Mouse (Mus musculus) stomach, embryonic 15.5 days (tissue): ENCODE measurements around the gene Cd7. TPM values are rescaled to one million over a fixed set of nuclear protein-coding genes. Genes with fewer than 3 reads are reported as not detected.

Experiments used
- ATAC-seq: fragments of 200-750 bp; cut with Nextera tagmentation; 2 replicates; pipeline ENCODE4 v1.8.0; 2017; ENCODE audit warnings: low read depth, moderate number of reproducible peaks, moderate TSS enrichment; ENCODE audit not compliant: insufficient read depth, low FRiP score
- H3K27ac ChIP-seq: fragments of 300-500 bp; sonication (generic); 2 replicates; pipeline ENCODE4 v1.5.1; 2015; ENCODE audit warnings: mild to moderate bottlenecking, inconsistent platforms
- H3K27me3 ChIP-seq: fragments of 300-500 bp; sonication (generic); replicated peaks from 2 replicates; pipeline ENCODE4 v1.6.1; 2015; ENCODE audit warnings: inconsistent platforms
- H3K36me3 ChIP-seq: fragments of 300-500 bp; sonication (generic); 2 replicates; pipeline ENCODE4 v1.6.1; 2015; ENCODE audit warnings: inconsistent platforms
- H3K4me1 ChIP-seq: fragments of 300-500 bp; sonication (generic); 2 replicates; pipeline ENCODE4 v1.6.1; 2015; ENCODE audit warnings: inconsistent platforms
- H3K4me2 ChIP-seq: fragments of 300-500 bp; sonication (generic); 2 replicates; pipeline ENCODE4 v1.6.1; 2015; ENCODE audit warnings: mild to moderate bottlenecking, inconsistent platforms
- H3K4me3 ChIP-seq: fragments of 300-500 bp; sonication (generic); replicated peaks from 2 replicates; pipeline ENCODE4 v1.5.1; 2015; ENCODE audit warnings: inconsistent platforms
- H3K9ac ChIP-seq: fragments of 300-500 bp; sonication (generic); 2 replicates; pipeline ENCODE4 v1.6.1; 2015; ENCODE audit warnings: inconsistent platforms
- H3K9me3 ChIP-seq: fragments of 300-500 bp; sonication (generic); 2 replicates; pipeline ENCODE4 v1.6.1; 2016; ENCODE audit warnings: inconsistent platforms
- WGBS: fragments of 180-500 bp; shearing (Covaris S2); methylation state at CpG from one replicate; pipeline ENCODE4 v1.1.7; 2015; 5-methylcytosine and 5-hydroxymethylcytosine counted together
- polyA plus RNA-seq: library from polyadenylated mRNA; unstranded; fragments of >200 nt; fragmentation: Nextera tagmentation; extraction: Ambion mirVana; gene quantifications from 2 replicates; pipeline ENCODE4 v1.2.1, GENCODE M21; 2015

Gene Cd7
- polyA plus RNA-seq, 1 experiment from 2014 or later, result 3.3 TPM

GRCm38 (mm10) chr11:121013656-121014055 is 25.6 kb downstream of the Cd7 start:
- H3K27ac ChIP-seq, result no peak overlapping the region
- H3K27me3 ChIP-seq, result no peaks in the 10 kb centered on the region
- H3K4me3 ChIP-seq, result no peak overlapping the region
- no peak overlapping the region for H3K4me2 ChIP-seq
- no peaks in the 10 kb centered on the region for H3K36me3 ChIP-seq
- peaks cover 8% of the 10 kb centered on the region for H3K4me1 ChIP-seq
- WGBS, result 75% methylated on average over 7 of the region's 7 CpGs
- H3K9me3 ChIP-seq, result no peaks in the 10 kb centered on the region
- no peak overlapping the region for H3K9ac ChIP-seq
- no peak for ATAC-seq

- no peak overlapping the region for H3K4me2 ChIP-seq
- 90% methylated on average over 3 of the region's 3 CpGs for WGBS
- no peak overlapping the region for H3K4me3 ChIP-seq
- peaks cover 3% of the 10 kb centered on the region; the same call in 1 of the 2 replicates for H3K4me1 ChIP-seq
- no peak overlapping the region for H3K9ac ChIP-seq
- no peaks in the 10 kb centered on the region for H3K9me3 ChIP-seq
- H3K27me3 ChIP-seq, result no peaks in the 10 kb centered on the region
- no peaks in the 10 kb centered on the region for H3K36me3 ChIP-seq
- no peak overlapping the region for H3K27ac ChIP-seq
- no peak for ATAC-seq
Measured at GRCm38 (mm10) chr11:121010044-121010755, 29.0 kb downstream of the Cd7 start.

- ATAC-seq, result no peak
- 63% methylated on average over 6 of the region's 6 CpGs for WGBS
- Histone ChIP-seq H3K4me1 (0 out of 2 replicates have a peak, but pooled peaks cover 2% of the 10 kb centered on the region), H3K9me3 (no peaks in the 10 kb centered on the region), H3K4me3 (no peak overlapping the region), H3K9ac (no peak overlapping the region), H3K36me3 (no peaks in the 10 kb centered on the region), H3K27me3 (no peaks in the 10 kb centered on the region), H3K27ac (no peak overlapping the region), H3K4me2 (no peak overlapping the region)
Measured at GRCm38 (mm10) chr11:121006184-121006583, 33.0 kb downstream of the Cd7 start.

- Histone ChIP-seq H3K27me3 (no peaks in the 10 kb centered on the region), H3K9ac (no peak overlapping the region), H3K36me3 (no peaks in the 10 kb centered on the region), H3K27ac (no peak overlapping the region), H3K4me3 (no peak overlapping the region), H3K4me2 (no peak overlapping the region), H3K9me3 (no peaks in the 10 kb centered on the region), H3K4me1 (0 out of 2 replicates have a peak, but pooled peaks cover 2% of the 10 kb centered on the region)
- 46% methylated on average over 5 of the region's 5 CpGs for WGBS
- ATAC-seq, result no peak
Measured at GRCm38 (mm10) chr11:121004281-121004680, 34.9 kb downstream of the Cd7 start.

- H3K9ac ChIP-seq, result no peak overlapping the region
- WGBS, result 27% methylated on average over 4 of the region's 4 CpGs
Measured at GRCm38 (mm10) chr11:121001966-121002365, 37.3 kb downstream of the Cd7 start.

GRCm38 (mm10) chr11:120994741-120995140 is 44.5 kb downstream of the Cd7 start:
- 70% methylated on average over 6 of the region's 6 CpGs for WGBS
- Histone ChIP-seq H3K9ac (no peak overlapping the region), H3K27ac (no peak overlapping the region), H3K4me2 (no peak overlapping the region), H3K4me3 (no peak overlapping the region), H3K4me1 (peaks cover 17% of the 10 kb centered on the region), H3K27me3 (no peaks in the 10 kb centered on the region), H3K9me3 (no peaks in the 10 kb centered on the region), H3K36me3 (no peaks in the 10 kb centered on the region)
- no peak for ATAC-seq

More at GRCm38 (mm10) chr11:121001966-121002365, 37.3 kb downstream of the Cd7 start:
- H3K9me3 ChIP-seq, result no peaks in the 10 kb centered on the region
- H3K27me3 ChIP-seq, result no peaks in the 10 kb centered on the region
- H3K4me3 ChIP-seq, result no peak overlapping the region
- no peak overlapping the region for H3K4me2 ChIP-seq
- no peak overlapping the region for H3K27ac ChIP-seq
- H3K4me1 ChIP-seq, result 0 out of 2 replicates have a peak, but pooled peaks cover 2% of the 10 kb centered on the region
- no peaks in the 10 kb centered on the region for H3K36me3 ChIP-seq
- no peak for ATAC-seq

GRCm38 (mm10) chr11:120993586-120993985 is 45.6 kb downstream of the Cd7 start:
- H3K9me3 ChIP-seq, result no peaks in the 10 kb centered on the region
- no peak for ATAC-seq
- 73% methylated on average over 5 of the region's 5 CpGs for WGBS

GRCm38 (mm10) chr11:120993080-120993479 is 46.1 kb downstream of the Cd7 start:
- Histone ChIP-seq H3K4me1 (peaks cover 34% of the 10 kb centered on the region), H3K27ac (no peak overlapping the region), H3K4me3 (no peak overlapping the region), H3K9ac (no peak overlapping the region), H3K9me3 (no peaks in the 10 kb centered on the region), H3K36me3 (no peaks in the 10 kb centered on the region), H3K4me2 (no peak overlapping the region), H3K27me3 (no peaks in the 10 kb centered on the region)
- WGBS, result 98% methylated on average over 3 of the region's 3 CpGs
- no peak for ATAC-seq

More at GRCm38 (mm10) chr11:120993586-120993985, 45.6 kb downstream of the Cd7 start:
- H3K4me1 ChIP-seq, result peaks cover 29% of the 10 kb centered on the region
- no peaks in the 10 kb centered on the region for H3K27me3 ChIP-seq
- no peaks in the 10 kb centered on the region for H3K36me3 ChIP-seq
- H3K4me2 ChIP-seq, result no peak overlapping the region
- no peak overlapping the region for H3K4me3 ChIP-seq
- H3K27ac ChIP-seq, result no peak overlapping the region
- H3K9ac ChIP-seq, result no peak overlapping the region

GRCm38 (mm10) chr11:120991791-120992190 is 47.4 kb downstream of the Cd7 start:
- peaks cover 38% of the 10 kb centered on the region for H3K4me1 ChIP-seq
- no peaks in the 10 kb centered on the region for H3K36me3 ChIP-seq
- peak overlapping the region; percentile 100 for H3K4me3 ChIP-seq
- H3K27ac ChIP-seq, result peak overlapping the region; percentile 95
- H3K9ac ChIP-seq, result peak overlapping the region; percentile 30; the same call in 1 of the 2 replicates
- no peaks in the 10 kb centered on the region for H3K9me3 ChIP-seq
- H3K4me2 ChIP-seq, result peak overlapping the region; percentile 87
- H3K27me3 ChIP-seq, result no peaks in the 10 kb centered on the region
- 64% methylated on average over 3 of the region's 3 CpGs for WGBS
- ATAC-seq, result no peak

GRCm38 (mm10) chr11:120990951-120991526 is 48.2 kb downstream of the Cd7 start, which contains the start of gene Csnk1d:
TSS of gene Csnk1d (minus strand) at chr11:120991330.
- Histone ChIP-seq H3K4me3 (peak within 1 kb of the TSS; percentile 100), H3K27me3 (no peaks in the 10 kb centered on the region), H3K4me1 (peaks cover 38% of the 10 kb centered on the region), H3K4me2 (peak within 1 kb of the TSS; percentile 87), H3K9ac (peak within 1 kb of the TSS; percentile 100), H3K9me3 (no peaks in the 10 kb centered on the region), H3K27ac (peak within 1 kb of the TSS; percentile 95), H3K36me3 (no peaks in the 10 kb centered on the region)
- under 1% methylated on average over 59 of the region's 59 CpGs for WGBS
- ATAC-seq, result peak; percentile 80

GRCm38 (mm10) chr11:120990126-120990781 is 49.0 kb downstream of the Cd7 start:
- no peak; the same call in 1 of the 2 replicates for ATAC-seq
- Histone ChIP-seq H3K9me3 (no peaks in the 10 kb centered on the region), H3K4me3 (peak overlapping the region; percentile 100), H3K36me3 (no peaks in the 10 kb centered on the region), H3K4me1 (peaks cover 38% of the 10 kb centered on the region), H3K27me3 (no peaks in the 10 kb centered on the region), H3K9ac (peak overlapping the region; percentile 100), H3K27ac (peak overlapping the region; percentile 95), H3K4me2 (peak overlapping the region; percentile 87)
- 2% methylated on average over 26 of the region's 35 CpGs for WGBS

- Histone ChIP-seq H3K4me3 (peak overlapping the region; percentile 100), H3K27ac (peak overlapping the region; percentile 95; the same call in 1 of the 2 replicates), H3K9me3 (no peaks in the 10 kb centered on the region), H3K4me1 (peaks cover 38% of the 10 kb centered on the region), H3K36me3 (no peaks in the 10 kb centered on the region), H3K9ac (peak overlapping the region; percentile 100; the same call in 1 of the 2 replicates), H3K27me3 (no peaks in the 10 kb centered on the region), H3K4me2 (peak overlapping the region; percentile 87)
- 10% methylated on average over 1 of the region's 1 CpGs for WGBS
- no peak for ATAC-seq
Measured at GRCm38 (mm10) chr11:120989523-120989922, 49.7 kb downstream of the Cd7 start.
